Mouse (Mus musculus) B cell, adult 2 months (primary cell): Measurements from ENCODE around the gene Capn13.
A peak's percentile ranks its signal among the peaks of the same experiment; 100 is the strongest.

Source experiments
- DNase-seq, 2 experiments: peaks; one replicate each; pipeline ENCODE4 v3.0.0; 2022

Gene Capn13

DNA sequence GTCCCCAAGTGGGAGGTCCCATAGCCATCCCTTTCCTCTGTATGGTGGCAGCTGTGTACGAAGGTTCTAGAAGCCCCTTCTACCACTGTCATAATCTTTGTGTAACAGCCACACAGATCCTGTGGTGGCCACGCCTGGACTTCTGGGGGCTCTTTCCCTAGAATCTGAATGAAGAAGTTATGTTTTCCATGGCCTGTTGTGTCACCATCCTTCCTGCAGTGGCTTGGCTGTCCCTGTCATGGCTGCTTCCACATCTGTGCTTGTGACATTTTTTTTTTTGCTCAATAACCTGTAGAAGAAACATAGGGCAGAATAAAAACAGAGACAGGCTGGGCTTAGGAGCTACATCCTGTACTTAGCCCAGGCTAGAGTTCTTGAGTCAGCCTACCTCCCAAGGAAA is at the start of gene Capn13:
TSS of gene Capn13 (minus strand) at position 5 of the 400 bp plus-strand sequence.
- no peak for DNase-seq

DNA sequence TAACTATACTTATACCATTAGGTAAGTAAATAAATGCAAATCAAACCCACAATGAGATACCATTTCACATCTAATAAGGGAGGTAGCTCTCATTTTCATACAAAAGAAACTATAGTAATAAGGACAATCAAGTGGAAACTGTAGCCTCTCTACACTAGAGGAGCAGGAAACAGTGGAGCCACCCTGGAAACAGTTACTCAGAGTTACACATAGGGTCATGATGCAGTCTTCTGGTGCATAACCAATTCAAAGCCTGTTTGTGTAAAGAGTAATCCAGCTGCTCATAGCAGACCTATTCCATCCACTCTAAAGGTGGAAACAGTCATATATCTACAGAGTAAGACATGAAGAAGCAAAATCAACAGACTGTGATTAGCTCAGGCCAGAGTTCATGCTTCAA is 48.4 kb upstream of the Capn13 start:
- no peak for DNase-seq

DNA sequence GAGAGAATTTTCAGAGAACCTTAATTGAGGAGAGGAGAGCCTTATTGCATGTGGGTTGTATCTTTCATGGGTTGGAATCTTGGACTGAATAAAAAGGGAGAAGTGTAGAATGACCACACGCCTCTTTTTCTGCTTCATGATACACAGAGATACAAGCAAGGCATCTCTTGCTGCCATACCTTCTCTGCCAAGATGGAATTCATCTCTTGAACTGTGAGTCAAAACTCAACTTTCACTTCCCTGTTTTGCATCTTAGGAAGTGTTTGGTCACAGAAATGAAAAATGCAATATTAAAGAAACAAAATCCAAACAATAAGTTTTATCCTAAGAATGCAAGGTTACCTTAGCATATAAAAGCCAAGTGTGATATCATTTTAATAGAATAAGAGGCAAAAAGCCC is 40.1 kb upstream of the Capn13 start:
- DNase-seq = no peak

DNA sequence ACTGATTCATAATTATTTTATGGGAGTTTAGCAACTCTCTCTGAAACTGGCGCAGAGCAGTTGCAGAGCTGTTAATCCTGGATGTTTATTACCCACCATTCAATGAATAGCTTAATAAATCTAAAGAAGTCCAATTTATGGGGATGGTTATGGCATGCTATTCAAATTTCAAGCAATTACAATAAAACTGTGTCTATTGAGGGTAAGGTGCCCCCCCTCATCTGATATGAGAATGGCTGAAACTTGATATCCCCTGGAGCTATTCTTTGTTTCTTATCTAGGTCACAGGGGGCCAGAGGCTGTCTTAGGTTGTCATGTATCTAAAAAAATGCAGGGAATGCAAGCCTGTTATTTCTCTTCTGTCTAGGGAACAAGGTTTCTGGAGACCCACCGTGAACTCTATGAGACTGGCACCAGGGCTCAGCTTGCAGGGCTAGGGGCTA is 31.9 kb upstream of the Capn13 start:
- DNase-seq = no peak

DNA sequence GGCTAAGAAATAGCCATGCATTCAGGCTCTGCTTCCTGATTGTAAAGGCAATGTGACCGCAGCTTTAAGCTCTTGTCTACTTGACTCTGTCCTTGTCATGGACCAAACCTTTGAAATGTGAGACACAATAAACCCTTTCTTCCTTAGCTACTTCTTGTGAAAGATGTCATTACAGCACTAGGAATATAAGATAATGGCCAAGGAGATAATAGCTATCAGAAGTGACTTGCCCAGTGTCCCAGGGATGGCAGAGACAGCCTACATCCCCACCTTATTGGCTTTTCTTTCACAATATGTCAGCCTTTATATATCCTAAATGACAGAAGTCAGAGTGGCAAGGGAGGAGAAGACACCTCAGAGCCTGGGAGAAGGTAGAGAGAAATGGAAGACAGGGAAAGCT is 31.4 kb upstream of the Capn13 start:
- DNase-seq = no peak

DNA sequence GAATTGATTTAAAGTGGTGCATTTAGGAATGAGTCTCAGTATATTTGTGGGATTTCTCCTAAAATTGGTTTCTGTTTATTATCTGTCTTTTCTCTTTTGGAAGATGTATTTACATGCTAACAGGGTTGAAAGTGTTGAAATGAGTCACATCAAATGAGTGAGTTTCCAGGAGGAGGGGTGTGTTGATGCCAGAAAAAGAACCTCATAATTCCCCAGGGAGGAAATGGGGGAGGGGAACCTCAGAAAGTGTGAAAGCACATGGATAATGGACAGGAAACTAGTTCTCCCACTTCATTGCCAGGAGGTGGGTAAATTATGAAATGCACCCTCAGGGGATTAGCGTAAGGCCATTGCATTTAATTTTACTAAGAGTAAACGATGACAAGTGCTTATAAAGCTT is 16.7 kb upstream of the Capn13 start:
- DNase-seq = peak; percentile 21

DNA sequence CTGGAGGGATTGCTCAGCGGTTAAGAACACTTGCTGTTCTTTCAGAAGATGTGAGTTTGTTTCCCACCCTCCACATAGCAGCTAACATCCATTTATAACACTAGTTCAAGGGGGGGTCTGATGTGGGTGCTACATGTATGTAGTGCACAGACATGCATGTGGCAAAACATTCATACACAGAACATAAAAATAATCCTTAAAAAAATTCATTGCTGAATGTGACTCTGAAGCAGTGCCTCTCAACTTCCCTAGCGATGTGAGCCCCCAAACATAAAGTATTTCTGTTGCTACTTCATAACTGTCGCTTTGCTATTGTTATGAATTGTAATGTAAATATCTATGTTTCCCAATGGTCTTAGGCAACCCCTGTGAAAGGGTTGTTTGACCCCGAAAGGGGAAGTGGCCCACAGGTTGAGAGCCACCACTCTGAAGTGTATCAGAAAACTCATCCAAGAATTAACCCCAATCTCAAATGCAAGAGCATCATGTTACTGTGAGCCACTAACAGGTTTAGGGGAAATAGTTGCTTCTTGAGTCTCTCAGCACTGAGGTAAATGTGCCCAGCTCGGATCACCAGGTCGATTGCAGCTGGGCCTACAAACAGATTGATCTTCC is 15.6 kb upstream of the Capn13 start:
- peak; percentile 42 to 47 for DNase-seq

DNA sequence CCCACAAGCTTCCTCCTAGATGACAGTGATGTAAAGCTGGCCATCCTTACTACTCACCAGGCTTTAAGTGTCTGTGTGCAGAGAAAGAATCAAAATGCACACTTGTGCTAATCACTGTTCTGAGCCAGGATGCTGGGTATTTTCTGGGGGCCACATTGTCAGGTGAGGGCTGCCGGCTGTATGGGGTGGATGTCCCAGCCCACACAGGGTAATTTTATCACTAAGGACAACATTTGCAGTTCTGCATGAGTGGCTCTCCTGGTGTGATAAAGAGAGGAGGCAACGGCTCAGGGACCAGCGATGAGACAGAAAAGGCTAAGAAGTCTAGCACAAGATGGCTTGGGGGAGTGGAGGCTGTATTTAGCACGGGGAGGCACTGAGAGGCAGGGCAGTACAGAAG is 11.2 kb upstream of the Capn13 start:
- DNase-seq = peak in 1 of 2 experiments; percentile 6

DNA sequence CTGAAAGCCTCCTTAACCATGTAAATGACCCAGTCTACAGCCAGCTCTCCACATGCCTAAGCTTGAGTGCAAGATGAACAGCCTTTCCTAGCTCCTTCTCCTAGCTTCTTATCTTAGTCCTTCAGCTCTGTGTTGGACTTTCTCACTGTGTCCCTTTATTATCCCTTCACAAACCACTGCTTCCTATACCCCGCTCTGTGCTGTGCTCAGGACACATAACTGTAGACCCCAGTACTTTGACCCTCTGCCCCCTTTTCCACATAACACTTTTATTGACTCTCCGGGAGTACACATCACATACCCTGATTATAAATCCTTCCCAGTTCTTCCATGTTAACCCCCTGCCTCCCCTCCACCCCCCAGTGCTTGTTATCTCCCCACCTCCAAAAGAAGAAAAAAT is 606 bp upstream of the Capn13 start:
- DNase-seq = no peak

DNA sequence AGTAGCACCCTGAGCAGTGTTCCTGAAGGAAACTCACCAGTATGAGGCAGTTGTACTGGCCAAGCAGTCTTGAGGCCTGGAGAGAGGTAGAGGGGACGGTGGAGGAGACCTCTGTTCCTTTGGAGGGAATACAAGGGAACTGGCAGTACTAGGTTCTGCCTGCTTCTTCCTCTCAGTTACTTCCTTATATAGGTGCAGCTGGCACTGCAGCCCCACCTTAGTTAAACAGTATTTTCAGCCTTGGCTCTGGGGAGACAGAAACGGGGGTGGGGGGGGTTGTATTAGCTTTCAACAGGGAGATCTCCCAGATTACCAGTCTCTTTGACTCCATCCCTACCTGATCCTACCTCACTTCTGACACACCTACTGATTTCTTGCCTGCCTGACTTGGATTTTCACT is 1.5 kb downstream of the Capn13 start:
- no peak for DNase-seq

DNA sequence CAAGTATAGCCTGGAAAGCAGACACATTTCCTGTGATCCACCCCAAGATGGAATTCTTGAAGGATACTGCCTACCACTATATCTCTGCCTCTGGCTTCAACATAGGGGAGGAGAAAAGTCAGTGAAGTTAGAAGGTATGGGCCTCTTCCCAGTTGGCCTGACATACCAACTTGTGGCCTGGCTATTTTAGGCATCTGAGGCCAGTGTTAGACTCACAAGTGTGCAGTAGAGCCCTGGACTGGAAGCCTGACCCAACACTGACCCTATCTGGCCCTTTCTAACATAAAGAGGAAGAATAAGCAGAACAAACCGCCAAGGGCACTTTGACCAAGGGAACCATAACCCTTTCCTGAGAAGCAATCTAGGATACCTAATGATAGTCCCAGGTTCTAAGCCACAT is 7.3 kb downstream of the Capn13 start:
- DNase-seq = no peak

DNA sequence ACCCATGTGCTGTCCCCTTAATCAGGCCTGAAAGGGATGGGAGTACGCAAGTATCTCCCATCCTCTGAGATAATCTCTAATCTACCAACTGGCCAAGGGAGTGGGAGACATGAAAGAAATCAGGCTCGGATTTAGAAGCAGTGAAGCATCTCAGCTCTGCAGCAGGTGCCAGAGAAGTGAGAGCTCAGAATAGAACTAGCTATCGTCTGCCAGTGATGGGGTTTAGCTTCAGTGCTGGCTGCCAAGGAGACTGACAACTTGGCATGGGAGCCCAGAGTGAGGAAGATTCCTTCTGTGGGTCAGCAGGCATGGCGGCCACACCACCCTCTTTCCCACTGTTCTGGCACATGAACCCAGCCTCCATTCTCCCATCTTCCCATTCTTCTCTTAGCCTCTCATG is 8.9 kb downstream of the Capn13 start:
- no peak for DNase-seq

DNA sequence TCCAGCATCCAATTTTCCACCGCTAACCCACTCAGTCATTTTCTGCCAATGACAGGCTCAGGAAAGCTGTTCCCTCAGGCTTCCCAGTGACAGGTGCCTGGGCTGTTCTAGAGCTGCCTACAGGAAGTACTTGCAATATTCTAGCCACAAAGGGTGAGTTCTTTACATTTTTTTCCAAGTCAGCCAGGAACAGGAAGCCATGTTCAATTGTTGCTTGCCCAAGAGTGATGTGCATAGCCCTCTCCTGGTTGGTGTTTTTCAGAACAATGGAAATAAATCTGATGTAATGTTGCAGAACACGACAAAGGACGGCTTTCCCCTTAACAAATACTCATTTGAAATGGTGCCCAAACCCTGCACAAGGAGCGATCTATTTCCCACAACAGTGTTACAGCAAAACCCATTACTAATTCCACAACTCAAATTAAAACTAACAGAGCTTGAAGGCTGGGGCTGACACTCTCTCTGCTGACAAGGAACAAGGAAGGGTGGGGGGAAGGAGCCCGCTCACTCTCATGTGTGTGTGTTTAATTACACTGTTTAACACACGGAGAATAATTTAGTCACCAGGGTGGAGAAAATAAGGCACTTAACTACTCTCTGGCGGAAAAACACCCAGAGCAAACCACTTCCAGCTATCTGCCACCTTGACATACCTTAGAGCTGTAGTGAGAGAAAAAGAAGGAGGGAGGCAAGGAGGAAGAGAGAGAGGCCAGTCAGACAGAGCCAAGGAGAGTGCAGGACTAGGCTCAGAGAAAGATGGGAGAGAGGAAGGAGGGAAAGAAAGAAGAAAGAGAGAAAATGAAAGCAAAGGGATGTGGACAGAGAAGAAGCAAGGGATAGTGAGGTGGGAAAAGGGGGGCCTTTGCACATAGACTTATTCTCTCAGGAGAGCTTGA is 10.2 kb downstream of the Capn13 start:
- DNase-seq = no peak

DNA sequence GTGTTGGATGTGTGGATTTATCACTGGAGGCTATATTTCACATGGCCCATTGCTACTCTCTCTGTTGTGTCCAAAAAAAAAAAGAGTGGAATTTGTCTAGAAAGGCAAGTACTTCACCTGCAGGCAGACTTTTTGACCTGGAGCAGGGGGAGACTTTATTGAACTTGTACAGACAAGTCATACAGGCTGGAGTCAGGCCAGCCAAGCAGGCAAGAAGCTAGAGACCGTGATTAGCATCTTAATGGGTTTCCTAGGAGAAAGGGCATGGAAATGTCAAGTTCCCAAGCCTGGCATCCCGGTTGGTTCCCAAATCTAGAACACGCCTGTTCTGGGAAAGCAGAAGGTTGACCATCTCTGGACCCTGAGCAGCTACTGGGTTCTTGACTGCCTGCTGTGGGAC is 11.3 kb downstream of the Capn13 start:
- DNase-seq = no peak

DNA sequence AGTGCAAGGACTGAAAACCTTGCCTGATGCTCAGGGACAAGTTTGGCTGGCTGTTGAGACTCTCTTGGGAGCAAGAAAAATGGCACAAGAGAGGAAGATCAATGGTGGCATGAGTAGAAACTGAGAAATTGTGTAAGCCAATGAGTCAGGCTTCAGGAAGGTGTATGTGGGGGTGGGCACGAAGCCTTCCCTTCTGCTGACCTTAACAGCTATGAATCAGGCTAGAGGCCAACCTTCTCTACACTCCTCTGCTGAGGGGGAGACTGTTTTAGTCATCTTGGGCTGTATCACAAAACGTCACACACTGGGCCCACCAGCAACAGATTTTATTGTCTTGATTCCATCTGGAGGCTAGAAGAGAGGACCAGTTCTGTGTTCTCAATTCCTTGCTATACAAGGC is 14.1 kb downstream of the Capn13 start:
- no peak for DNase-seq

DNA sequence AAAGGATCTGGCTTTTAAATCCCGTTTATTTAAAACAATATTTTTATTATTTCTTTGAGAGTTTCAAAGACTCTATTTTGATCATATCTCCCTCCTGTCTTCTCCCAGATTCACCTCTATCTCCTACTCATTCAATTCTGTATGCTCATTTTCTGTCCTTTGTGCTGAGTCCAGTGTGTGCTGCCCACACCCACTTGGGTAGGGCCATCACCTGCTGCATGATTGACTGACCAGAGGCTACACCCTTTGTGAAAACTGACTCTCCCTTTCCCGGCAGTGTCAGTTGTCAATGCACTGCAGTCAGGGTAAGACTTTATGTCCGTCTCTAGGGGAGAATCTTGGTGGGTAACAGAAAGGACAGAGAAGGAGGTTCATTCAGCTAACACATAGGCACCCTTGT is 14.7 kb downstream of the Capn13 start:
- DNase-seq = no peak

DNA sequence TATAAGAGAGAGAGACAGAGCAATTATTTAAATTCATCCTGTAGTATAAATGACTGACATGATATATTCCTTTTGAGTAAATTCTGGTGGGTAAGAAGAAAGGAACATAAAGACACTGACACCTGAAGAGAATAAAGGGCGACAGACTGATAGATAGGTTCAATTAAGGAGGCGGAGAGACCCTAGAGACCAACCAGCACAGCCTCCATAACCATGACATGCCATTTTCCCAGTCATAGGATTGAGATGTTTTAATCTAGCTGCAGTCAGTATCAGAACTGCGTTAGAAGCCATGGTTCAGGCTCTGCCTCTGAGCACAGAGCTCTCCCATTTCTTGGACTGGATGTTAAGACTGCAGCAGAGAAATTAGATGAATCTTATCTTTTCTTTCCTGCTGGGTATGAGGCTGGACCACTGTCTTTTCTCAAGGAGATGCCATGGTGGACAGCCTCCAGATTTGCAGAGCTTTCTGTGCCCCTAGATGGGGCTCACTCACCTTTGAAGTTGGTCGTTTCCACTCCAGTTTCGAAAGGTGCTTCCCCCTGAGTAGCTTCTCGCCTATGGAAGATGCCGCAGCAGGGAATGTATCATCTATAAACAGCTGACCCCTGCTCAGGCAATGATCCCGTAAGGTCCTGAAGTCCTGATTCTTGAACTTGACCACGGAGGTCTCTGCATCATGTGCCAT is 18.2 kb downstream of the Capn13 start:
- no peak for DNase-seq

DNA sequence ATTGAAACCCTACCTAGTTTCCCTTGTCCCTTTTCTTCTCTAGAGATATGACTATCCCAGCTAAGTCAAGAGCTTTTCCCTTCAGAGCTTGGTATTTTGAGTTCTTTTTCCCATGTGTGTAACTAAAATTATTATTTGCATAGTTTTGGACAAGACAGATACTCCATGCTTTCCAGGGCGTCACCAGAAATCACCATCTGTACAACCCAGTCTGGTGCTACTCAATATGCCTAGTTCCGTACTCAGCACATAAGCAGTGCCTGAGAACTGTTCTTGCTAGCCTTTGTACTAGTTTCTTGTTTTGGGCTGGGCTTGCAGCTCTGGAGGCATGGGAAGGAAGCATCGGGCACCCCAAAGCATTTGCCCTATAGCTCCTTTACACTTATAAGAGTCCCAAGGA is 19.0 kb downstream of the Capn13 start:
- no peak for DNase-seq

DNA sequence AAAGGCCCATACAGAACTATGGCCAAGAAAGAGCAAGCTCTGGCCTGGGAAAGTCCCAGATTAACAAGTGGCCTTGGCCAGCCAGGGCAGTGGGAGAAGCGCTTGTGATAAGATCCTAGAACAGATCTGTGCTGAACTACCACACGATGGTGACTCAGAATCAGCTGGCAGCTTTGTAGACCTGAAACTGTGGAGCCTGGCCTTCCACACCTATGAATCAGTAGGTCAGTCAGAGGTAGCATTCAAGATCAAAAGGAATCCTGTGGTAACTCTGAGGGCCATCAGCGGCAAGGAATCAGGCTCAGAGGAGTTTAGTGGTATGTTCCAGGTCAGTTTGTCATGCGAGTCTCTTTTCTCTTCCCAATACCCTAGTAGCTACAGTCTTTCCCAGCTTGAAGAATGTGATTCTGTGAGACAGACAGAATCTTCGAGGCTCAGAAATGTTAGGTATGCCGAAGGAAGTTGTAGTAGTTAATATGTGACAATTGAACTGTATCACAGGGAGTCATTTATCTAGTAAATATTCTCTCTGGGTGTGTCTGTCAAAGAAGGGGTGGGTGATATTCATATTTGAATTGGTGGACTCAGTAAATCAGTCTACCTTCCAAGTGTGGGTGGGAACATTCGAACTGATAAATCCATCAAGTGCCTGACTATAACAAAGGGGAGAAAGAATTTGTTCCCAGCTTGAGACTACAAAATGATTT is 22.7 kb downstream of the Capn13 start:
- no peak for DNase-seq

DNA sequence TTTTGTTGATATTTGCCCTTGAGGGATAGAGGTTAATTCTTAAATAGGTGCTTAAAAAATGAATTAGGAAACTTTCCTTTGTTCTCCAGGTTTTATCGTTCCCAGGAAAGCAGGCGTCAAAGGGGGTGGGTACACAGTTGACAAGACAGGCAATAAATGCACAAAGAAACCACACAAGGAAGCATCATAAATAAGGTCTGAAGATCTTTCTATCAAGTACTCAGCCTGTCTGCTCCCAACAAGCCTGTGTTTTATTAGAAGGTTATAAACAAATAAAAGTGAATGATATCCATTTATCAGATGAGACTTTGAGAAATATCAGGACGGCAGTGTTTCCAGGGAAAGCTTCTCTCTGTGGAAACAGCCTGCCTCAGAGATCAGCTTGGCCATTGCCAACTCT is 33.3 kb downstream of the Capn13 start:
- DNase-seq = no peak

DNA sequence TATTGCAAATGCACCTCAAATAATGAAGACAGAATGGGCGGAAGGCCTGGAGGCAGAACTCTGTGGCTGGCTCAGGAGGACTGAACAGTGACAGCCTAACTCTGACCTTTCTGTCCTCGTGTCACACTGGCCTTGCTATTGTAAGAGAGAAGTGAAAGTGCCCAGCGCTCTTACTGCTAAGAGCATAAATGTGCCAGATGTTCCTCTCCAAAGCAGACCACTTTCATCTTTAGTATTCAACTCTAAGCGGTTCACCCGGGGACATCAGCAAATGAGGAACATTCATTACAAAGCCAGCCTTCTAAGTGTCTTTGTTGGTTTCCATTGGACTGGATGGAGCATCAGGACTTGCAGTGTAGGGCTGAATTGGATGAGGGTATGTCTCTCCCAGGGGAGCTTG is 39.6 kb downstream of the Capn13 start:
- peak in 1 of 2 experiments; percentile 3 for DNase-seq

DNA sequence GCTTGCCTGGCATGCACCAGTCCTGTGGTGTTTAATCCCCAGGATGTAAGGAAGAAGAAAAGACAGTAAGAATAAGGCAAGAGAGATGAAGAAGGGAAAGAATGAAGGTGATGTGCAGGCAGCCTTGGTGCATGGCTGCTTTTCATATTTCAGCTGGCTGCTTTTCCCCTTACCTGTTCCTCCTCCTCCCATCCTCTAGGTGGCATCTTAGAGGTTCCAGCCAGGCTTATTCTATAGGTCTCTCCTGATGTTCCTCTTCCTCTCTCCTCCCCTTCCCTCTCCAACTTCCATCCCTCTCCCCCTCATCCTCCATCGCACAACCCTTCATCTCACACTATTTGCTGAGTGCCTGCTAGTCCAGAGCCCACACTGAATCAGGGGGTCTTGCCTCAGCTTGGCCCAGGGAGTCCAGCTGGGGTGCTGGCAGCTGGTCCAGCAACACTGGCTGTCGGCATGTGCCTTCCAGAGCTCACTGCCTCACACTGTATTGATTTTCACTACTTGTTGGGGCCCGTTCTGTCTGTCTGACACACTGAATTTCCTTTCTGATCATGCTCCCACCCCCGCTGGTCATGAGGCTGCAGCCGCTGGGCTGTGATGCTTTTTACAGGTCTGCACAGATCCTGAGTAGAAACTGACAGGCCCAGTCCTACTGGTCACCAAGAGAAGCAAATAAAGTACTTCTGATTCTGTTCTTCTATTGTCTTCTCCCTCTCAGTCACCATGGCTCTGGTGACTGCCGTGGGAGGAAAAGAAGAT is 56.9 kb downstream of the Capn13 start:
- DNase-seq = no peak

DNA sequence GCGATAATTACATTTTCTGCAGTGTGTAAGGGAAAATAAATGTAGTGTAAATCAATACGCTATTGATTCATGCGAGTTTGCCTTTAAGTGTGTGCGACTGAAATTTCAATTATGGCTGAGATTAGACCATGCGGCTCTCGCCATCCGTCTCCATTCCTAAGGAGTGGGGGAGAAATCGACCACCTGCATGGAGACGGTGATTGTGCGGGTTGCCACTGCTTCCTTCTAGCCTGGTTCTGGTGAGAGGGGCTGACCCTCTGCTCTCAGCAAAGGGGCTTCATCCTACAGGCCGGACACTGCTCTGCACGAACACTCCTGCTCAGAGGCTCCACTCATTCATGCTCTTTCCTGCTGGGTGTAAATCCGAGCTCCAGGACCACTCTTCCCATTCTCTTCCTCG is 58.0 kb downstream of the Capn13 start:
- no peak for DNase-seq
